Mouse (Mus musculus) C2C12 (cell line): ENCODE data around the gene Agrp. TPM values are rescaled to one million over a fixed set of nuclear protein-coding genes. Genes with fewer than 3 reads are reported as not detected.

Experiments
- H3K27me3 ChIP-seq: one replicate; pipeline ENCODE4 v1.6.1; 2011; ENCODE audit not compliant: control insufficient read depth, insufficient read depth, insufficient read length
- H3K36me3 ChIP-seq: one replicate; pipeline ENCODE4 v1.6.1; 2011; ENCODE audit not compliant: control insufficient read depth, insufficient read depth
- H3K4me3 ChIP-seq: one replicate; pipeline ENCODE4 v1.5.1; 2011; ENCODE audit warnings: mild to moderate bottlenecking, control low read depth; ENCODE audit not compliant: poor library complexity, insufficient read depth, severe bottlenecking
- H3K79me2 ChIP-seq: one replicate; pipeline ENCODE4 v1.6.1; 2011; ENCODE audit not compliant: control insufficient read depth, insufficient read depth
- H3K79me3 ChIP-seq: one replicate; pipeline ENCODE4 v1.6.1; 2011; ENCODE audit warnings: low read depth, control low read depth
- H3ac ChIP-seq: one replicate; pipeline ENCODE3; 2011; ENCODE audit warnings: low read depth; ENCODE audit not compliant: control insufficient read depth, insufficient read length
- CEBPB ChIP-seq: IDR thresholded peaks from one replicate; pipeline ENCODE4 v1.6.1; 2011; ENCODE audit warnings: low read depth, mild to moderate bottlenecking, control low read depth, moderate library complexity
- CTCF ChIP-seq: IDR thresholded peaks from one replicate; pipeline ENCODE4 v1.5.1; 2011; ENCODE audit not compliant: control insufficient read depth, insufficient read depth, insufficient read length
- FOSL1 ChIP-seq: IDR thresholded peaks from one replicate; pipeline ENCODE4 v1.8.0; 2011; ENCODE audit warnings: mild to moderate bottlenecking, low read length; ENCODE audit not compliant: poor library complexity, insufficient read depth, severe bottlenecking
- MAX ChIP-seq: IDR thresholded peaks from one replicate; pipeline ENCODE4 v1.6.1; 2011; ENCODE audit warnings: mild to moderate bottlenecking, control low read depth
- MYOD1 ChIP-seq: IDR thresholded peaks from one replicate; pipeline ENCODE4 v1.6.1; 2011; ENCODE audit warnings: low read depth; ENCODE audit not compliant: control insufficient read depth, insufficient read length
- MYOG ChIP-seq: IDR thresholded peaks from one replicate; pipeline ENCODE4 v1.6.1; 2011; ENCODE audit not compliant: control insufficient read depth, insufficient read length; ENCODE audit errors: extremely low read depth
- USF1 ChIP-seq: IDR thresholded peaks from one replicate; pipeline ENCODE4 v1.6.1; 2011; ENCODE audit warnings: low read depth, mild to moderate bottlenecking, control low read depth, moderate library complexity
- polyA plus RNA-seq: library from polyadenylated mRNA; unstranded; fragments of >200 nt; fragmentation: generic; extraction: Trizol; gene quantifications from one replicate; pipeline ENCODE4 v1.2.1, GENCODE M21; 2012; ENCODE audit warnings: missing spikeins

Agrp gene
- polyA plus RNA-seq, 1 experiment, result 0.18 TPM

DNA sequence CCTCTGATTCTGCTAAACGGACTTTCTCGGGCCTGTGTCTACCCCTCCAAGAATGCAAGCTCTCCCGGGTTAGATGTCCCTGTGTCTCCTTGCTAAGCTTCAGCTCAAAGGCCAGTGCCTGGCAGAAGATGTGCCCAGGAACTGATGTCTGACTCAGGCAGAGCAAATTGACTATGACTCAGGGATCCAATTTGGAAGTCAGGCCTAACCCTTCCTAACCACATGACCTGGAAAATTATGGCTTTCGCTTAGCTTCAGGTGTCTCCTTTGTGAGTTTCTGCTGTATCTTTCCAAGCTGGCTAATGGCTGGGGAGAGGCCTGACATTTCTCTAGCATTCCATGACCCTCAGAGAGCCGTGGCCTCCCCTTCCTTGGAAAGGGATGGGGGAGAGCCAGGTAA is 35.9 kb downstream of the Agrp start:
- peak overlapping the region; percentile 33 for H3ac ChIP-seq

DNA sequence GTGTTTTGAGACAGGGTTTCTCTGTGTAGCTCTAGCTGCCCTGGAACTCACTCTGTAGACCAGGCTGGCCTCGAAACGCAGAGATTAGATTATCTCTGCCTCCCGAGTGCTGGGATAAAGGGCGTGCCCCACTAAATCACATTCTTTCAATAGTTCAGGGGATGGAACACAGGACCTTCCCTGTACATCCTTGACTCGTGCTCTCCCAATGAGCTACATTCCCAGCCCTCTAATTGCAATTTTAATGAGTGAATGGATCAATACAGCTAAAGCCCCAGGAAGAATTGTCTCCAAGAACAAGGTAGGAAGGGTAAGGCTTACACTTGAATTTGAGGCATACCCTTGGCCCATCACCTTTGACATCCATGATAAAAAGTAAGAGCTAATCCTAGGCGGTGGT is 38.4 kb downstream of the Agrp start:
- H3K27me3 ChIP-seq, result no peaks in the 10 kb centered on the region
- TF ChIP-seq MAX (no peak), CEBPB (no peak), FOSL1 (no peak), MYOD1 (no peak), MYOG (no peak), USF1 (no peak), CTCF (no peak)
- H3ac ChIP-seq, result no peak overlapping the region

More for the DNA sequence above, 35.9 kb downstream of the Agrp start:
- Histone ChIP-seq H3K4me3 (no peak overlapping the region), H3K36me3 (no peaks in the 10 kb centered on the region), H3K27me3 (no peaks in the 10 kb centered on the region), H3K79me2 (peaks cover 10% of the 10 kb centered on the region), H3K79me3 (peaks cover 2% of the 10 kb centered on the region)
- TF ChIP-seq USF1, result peak; percentile 72
- no peak for TF ChIP-seq FOSL1

DNA sequence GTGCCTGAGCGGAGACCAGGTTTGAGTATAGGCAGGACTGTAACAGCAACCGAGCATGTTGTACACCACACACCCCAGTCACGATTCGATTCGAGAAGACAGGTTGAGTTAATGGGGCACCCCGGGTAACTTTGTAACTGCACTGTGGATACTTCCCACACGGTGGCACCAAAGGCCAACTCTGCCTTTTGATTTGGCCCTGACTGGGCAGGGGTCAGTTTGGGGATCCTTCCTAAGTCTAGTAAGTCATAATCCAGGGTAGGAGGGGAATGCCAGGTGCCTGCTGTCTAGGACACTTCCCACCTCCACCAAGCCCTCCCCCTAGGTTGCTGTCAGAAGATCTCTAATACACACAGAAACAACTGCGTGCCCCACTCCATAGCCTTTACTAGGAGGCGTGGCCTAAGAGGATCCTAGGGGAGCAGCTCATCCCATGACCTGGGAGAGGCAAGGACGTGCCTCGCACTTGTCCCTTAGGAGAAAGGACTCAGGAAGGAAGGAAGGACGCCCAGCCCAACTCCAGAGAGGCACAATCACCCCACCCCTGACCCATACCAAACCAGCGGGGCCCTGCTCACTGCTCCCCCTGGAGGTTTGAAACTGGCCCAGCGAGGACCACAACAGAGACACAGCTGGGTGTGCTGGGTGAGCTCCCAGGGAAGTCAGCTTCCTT is 40.7 kb downstream of the Agrp start:
- Histone ChIP-seq H3K4me3 (no peak overlapping the region), H3K79me3 (no peaks in the 10 kb centered on the region)
- TF ChIP-seq MYOG, result no peak
- peak; percentile 70 for TF ChIP-seq CTCF

More for the DNA sequence above, 38.4 kb downstream of the Agrp start:
- Histone ChIP-seq H3K79me2 (peaks cover 14% of the 10 kb centered on the region), H3K4me3 (no peak overlapping the region), H3K79me3 (no peaks in the 10 kb centered on the region), H3K36me3 (no peaks in the 10 kb centered on the region)

DNA sequence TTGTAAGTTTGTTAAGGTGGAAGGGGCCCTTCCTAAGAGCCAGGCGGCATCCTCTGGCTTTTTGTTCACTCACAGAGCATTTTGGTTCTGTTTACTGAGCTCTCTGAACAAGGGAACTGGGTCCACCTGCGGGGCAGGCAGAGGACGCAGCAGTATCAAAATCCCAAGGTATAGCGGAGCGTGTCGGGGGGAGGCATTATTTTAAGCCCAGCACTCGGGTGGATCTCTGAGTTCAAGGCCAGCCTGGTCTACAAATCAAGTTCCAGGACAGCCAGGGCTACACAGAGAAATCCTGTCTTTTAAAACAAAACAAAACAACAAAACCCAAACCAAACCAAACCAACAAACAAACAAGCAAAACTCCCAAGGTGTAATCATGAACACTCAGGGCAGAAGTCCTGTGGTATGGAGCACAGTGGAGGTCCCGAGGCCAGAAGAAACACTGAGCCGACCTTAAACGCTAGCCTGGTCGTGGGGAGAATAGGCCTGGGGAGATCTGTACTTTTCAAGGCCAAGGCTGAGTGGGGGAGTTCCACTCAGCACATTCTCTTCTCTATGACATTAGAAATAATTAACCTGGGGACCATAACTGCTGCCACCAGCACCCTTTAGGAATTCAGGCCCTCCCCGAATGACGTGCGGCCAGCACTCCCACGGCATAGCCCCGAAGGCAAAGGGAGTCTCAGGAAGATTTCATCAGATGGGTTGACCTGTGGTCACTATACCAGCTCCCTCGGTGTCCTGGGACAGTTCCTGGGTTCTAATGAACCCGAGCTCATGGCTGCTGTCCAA is 42.5 kb downstream of the Agrp start:
- Histone ChIP-seq H3K79me2 (peaks cover 14% of the 10 kb centered on the region), H3K79me3 (no peaks in the 10 kb centered on the region), H3K27me3 (no peaks in the 10 kb centered on the region), H3ac (peak overlapping the region; percentile 45), H3K36me3 (no peaks in the 10 kb centered on the region), H3K4me3 (peak overlapping the region; percentile 33)
- TF ChIP-seq CTCF (no peak), CEBPB (no peak), MAX (no peak), MYOG (no peak), MYOD1 (no peak), USF1 (no peak), FOSL1 (no peak)

More for the DNA sequence above, 40.7 kb downstream of the Agrp start:
- H3K79me2 ChIP-seq, result peaks cover 14% of the 10 kb centered on the region
- H3K27me3 ChIP-seq, result no peaks in the 10 kb centered on the region
- H3K36me3 ChIP-seq, result no peaks in the 10 kb centered on the region
- peak overlapping the region; percentile 30 for H3ac ChIP-seq

DNA sequence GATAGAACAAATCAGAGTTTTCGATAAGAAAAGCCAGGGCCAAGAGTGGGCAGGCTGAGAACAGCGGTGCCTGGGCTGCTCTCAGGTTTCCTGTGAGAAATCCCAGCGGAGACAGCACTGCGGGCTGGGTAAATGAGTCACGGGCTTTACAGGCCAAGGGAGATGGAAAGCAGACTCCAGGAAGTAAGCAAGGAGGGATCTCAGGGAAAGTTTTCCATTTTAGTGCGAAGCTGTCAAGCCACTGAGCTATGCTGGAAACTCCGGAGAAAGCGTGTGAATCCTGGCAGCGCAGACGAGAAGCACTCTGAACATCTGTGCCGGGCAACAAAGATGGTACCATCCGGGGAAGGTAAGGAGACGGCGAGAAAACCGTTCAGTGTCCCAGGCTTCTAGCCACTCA is 43.3 kb downstream of the Agrp start:
- no peak for TF ChIP-seq CTCF
- Histone ChIP-seq H3K79me2 (peaks cover 14% of the 10 kb centered on the region), H3K27me3 (no peaks in the 10 kb centered on the region), H3K79me3 (no peaks in the 10 kb centered on the region), H3K36me3 (no peaks in the 10 kb centered on the region), H3ac (peak overlapping the region; percentile 33), H3K4me3 (peak overlapping the region; percentile 33)

DNA sequence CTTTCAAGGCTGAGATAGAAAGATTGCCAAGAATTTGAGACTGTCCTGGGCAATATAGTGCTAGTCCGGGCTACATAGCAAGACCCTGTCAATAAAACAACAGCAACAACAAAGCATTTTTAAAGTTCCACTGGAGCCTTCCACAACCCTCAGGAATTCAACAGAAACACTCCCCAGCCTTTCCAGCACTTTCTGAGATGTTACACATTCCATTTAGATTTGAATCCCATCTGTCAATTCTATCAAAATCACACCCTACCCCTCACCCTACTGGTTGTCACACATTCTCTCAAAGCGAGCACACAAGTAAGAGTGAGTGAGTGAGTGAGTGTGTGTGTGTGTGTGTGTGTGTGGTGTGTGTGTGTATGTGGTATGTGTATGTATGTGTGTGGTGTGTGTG is 44.8 kb downstream of the Agrp start:
- no peaks in the 10 kb centered on the region for H3K36me3 ChIP-seq
- H3ac ChIP-seq, result no peak overlapping the region
- H3K79me3 ChIP-seq, result no peaks in the 10 kb centered on the region
- no peak for TF ChIP-seq CTCF
- no peak for TF ChIP-seq MAX
- TF ChIP-seq MYOG, result no peak
- TF ChIP-seq MYOD1, result no peak
- no peak for TF ChIP-seq FOSL1
- TF ChIP-seq USF1, result no peak
- TF ChIP-seq CEBPB, result no peak
- H3K27me3 ChIP-seq, result no peaks in the 10 kb centered on the region
- H3K79me2 ChIP-seq, result peaks cover 14% of the 10 kb centered on the region
- H3K4me3 ChIP-seq, result no peak overlapping the region
